Mouse (Mus musculus) megakaryocyte, embryonic 14.5 days (primary cell): ENCODE measurements around the gene Pum1.

Experiments
- FLI1 ChIP-seq: IDR thresholded peaks from 2 replicates; pipeline ENCODE4 v1.6.1; 2012; ENCODE audit warnings: low read length, inconsistent platforms, mixed read lengths
- GATA1 ChIP-seq: IDR thresholded peaks from 3 replicates; pipeline ENCODE4 v1.6.1; 2012; ENCODE audit warnings: mixed read lengths, low read length, inconsistent platforms, borderline replicate concordance

DNA sequence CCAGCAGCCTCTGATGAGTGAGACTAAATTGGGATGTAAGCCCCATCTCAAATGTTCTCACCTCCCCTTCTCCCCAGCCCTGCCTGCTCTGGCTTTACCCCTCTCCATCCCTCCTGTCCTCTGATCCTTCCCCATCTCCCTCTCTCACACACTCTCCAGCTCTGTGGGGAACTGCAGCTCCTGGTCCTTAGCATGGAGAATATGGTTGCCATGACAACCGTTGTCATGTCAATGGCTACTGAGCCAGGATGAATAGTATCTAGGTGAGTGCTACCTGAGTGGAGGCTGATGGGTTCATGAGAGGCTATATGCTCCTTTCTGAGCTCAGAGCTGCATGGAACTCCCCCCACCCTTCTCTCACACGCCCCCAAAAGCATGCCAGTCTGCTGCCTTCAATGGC, 150.8 kb downstream of the Pum1 start:
- TF ChIP-seq GATA1 (no peak), FLI1 (no peak)
